Comparison of ENCODE assay signal across 19 mouse cellular contexts in genomic region chr13:32207172-32207908, GRCm38 (mm10).
"Had no signal": no experiment of that assay in that cellular context is flagged by ENCODE, and none has a peak within 500 bp of the region (broad histone marks: within the 10 kb centered on the region; RNA-seq: fewer than 3 reads in every experiment).

No protein-coding gene starts in this region.

- H3K4me2 ChIP-seq: intestine, embryonic 15.5 days; liver, embryonic 13.5 days; midbrain, embryonic 13.5 days had no signal

- H3K9me3 ChIP-seq: intestine, embryonic 15.5 days; liver, embryonic 13.5 days; midbrain, embryonic 13.5 days had no signal

- H3K36me3 ChIP-seq: intestine, embryonic 15.5 days; liver, embryonic 13.5 days; midbrain, embryonic 13.5 days had no signal

- H3K27me3 ChIP-seq: intestine, embryonic 15.5 days; liver, embryonic 13.5 days; midbrain, embryonic 13.5 days had no signal

- H3K27ac ChIP-seq: intestine, embryonic 15.5 days; layer of hippocampus, adult 2 months; left cerebral cortex, adult 2 months; liver, embryonic 13.5 days; midbrain, embryonic 13.5 days had no signal

- ATAC-seq: intestine, embryonic 15.5 days; midbrain, embryonic 13.5 days; midbrain, embryonic 16.5 days had no signal

- H3K4me3 ChIP-seq: intestine, embryonic 15.5 days; layer of hippocampus, adult 2 months; left cerebral cortex, adult 2 months; liver, embryonic 13.5 days; midbrain, embryonic 13.5 days; myocyte had no signal

- H3K9ac ChIP-seq: intestine, embryonic 15.5 days; liver, embryonic 13.5 days; midbrain, embryonic 13.5 days had no signal

- H3K4me1 ChIP-seq: intestine, embryonic 15.5 days; liver, embryonic 13.5 days; midbrain, embryonic 13.5 days had no signal

- DNase-seq: kidney, adult 11 months; kidney, adult 9 months; layer of hippocampus, adult 9-11 months; layer of hippocampus, postnatal 36 days; liver, embryonic 13.5 days; lung, adult 2 months; lung, postnatal 14 days; lung, postnatal 4 days; right cerebral cortex, adult 18-20 months; right cerebral cortex, postnatal 14 days; right cerebral cortex, postnatal 4 days; thymus, adult 18-20 months; thymus, postnatal 36 days had no signal
